Mouse (Mus musculus): Measurements from ENCODE around the gene Lfng.

Gene Lfng

GRCm38 (mm10) chr5:140661875-140662643, 54.9 kb downstream of the Lfng start:
- DNase-seq (ENCODE audit: low read depth, low spot score) = no peak

GRCm38 (mm10) chr5:140662741-140663592, 55.8 kb downstream of the Lfng start:
- DNase-seq (ENCODE audit: low read depth, low spot score) = no peak

GRCm38 (mm10) chr5:140663621-140664180, 56.6 kb downstream of the Lfng start:
- peak; percentile 49 for DNase-seq (ENCODE audit: low read depth, low spot score)

All from forelimb bud, embryonic 11.5 days (tissue).